Mouse (Mus musculus): Measurements from ENCODE around the gene Cdkn1c. TPM values are rescaled to one million over a fixed set of nuclear protein-coding genes. Genes with fewer than 3 reads are reported as not detected.
A peak's percentile ranks its signal among the peaks of the same experiment; 100 is the strongest.

The Cdkn1c gene
- 36.4 and 52.4 TPM in 2 replicates for polyA plus RNA-seq (2015; fragmentation: Nextera tagmentation; extraction: Ambion mirVana)

DNA sequence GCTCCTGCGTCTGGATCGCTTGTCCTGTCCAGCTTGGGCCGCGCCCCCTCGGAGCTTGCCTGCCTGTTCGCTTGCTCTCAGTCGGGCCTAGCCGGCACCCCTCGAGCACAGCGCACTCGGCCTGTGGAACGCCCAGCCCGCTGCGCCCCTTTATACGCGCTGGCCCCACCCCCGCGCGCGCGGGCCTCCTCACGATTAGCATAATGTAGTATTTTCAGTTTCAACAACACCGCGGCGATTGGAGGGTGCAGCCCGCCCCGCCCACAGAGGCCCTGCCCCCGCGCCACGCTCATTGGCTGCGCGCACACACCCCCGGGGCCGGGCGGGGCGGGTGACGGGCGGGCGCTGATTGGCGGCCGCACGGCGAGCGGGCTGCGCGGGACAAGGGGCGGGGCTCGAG is at the start of gene Cdkn1c:
Cdkn1c (minus strand) TSS at position 177 of the 400 bp plus-strand sequence.
- Histone ChIP-seq H3K27ac (ENCODE audit: low read depth) (no peak within 1 kb of the TSS; the same call in 1 of the 2 replicates), H3K27me3 (ENCODE audit: insufficient read depth, low read length) (peaks cover 22% of the 10 kb centered on the region), H3K9ac (replicated peaks) (peak within 1 kb of the TSS; percentile 57), H3K4me2 (ENCODE audit: low read depth, low read length) (peak within 1 kb of the TSS; percentile 72), H3K36me3 (replicated peaks; ENCODE audit: insufficient read depth, low read length) (no peaks in the 10 kb centered on the region), H3K9me3 (ENCODE audit: low read length) (peaks cover 20% of the 10 kb centered on the region), H3K4me1 (ENCODE audit: insufficient read depth) (peaks cover 26% of the 10 kb centered on the region), H3K4me3 (ENCODE audit: low read depth, low read length) (peak within 1 kb of the TSS; percentile 49)
- TF ChIP-seq CTCF (IDR thresholded peaks at IDR 0.05; ENCODE audit: low read depth): no peak
- TF ChIP-seq EP300 (IDR thresholded peaks at IDR 0.05; ENCODE audit: low read depth): no peak; the same call in 1 of the 2 replicates
- ATAC-seq (peak; percentile 89), DNase-seq (peak; percentile 91)
- WGBS (ENCODE audit: insufficient replicate concordance): 37% methylated on average over 44 of the region's 48 CpGs

DNA sequence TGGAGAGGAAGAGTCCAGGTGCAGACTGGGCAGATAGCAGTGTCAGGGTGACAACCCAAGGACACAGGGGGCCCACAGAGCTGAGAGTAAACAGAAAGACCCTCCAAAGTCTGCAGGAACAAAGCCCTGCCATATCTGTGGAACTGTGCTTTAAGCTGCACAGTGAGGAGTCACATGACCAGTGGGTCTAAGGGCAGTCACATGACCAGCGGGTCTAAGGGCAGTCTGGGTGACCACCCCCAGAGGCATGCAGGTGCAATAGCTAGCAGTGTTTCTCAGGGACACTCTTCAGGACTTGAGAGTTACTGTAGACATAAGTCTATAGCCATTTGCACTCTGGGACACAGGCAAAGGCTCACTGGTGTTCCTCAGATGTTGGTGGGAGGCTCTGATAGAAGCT is 48.7 kb upstream of the Cdkn1c start:
- H3K4me3 ChIP-seq (ENCODE audit: low read depth, low read length): no peak overlapping the region
- TF ChIP-seq CTCF (IDR thresholded peaks at IDR 0.05; ENCODE audit: low read depth) (no peak), EP300 (IDR thresholded peaks at IDR 0.05; ENCODE audit: low read depth) (no peak)
- H3K27ac ChIP-seq (ENCODE audit: low read depth): no peak overlapping the region
- 53% methylated on average over 1 of the region's 1 CpGs for WGBS (ENCODE audit: insufficient replicate concordance)
- H3K9ac ChIP-seq (replicated peaks): no peak overlapping the region
- H3K9me3 ChIP-seq (ENCODE audit: low read length): no peaks in the 10 kb centered on the region
- ATAC-seq (no peak), DNase-seq (no peak)
- H3K36me3 ChIP-seq (replicated peaks; ENCODE audit: insufficient read depth, low read length): peaks cover 14% of the 10 kb centered on the region
- no peak overlapping the region for H3K4me2 ChIP-seq (ENCODE audit: low read depth, low read length)
- no peaks in the 10 kb centered on the region for H3K4me1 ChIP-seq (ENCODE audit: insufficient read depth)
- no peaks in the 10 kb centered on the region for H3K27me3 ChIP-seq (ENCODE audit: insufficient read depth, low read length)

DNA sequence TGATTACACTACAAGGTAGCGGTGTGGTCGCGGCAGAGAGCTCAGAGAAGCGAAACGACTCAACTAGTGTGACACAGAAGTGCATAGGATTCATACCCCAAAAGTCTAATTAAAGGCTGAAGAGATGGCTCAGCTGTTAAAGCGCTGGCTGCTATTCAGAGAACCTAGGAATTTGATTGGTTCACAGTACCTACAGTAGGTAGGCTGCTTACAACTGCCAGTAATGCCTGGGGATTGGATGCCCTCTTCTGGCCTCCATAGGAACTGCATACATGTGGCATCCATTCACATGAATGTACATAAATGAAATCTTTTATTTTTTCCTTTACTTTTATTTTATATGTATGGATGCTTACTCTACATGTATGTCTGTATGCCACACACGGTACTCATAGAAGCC is 45.8 kb upstream of the Cdkn1c start:
- DNase-seq (peak; percentile 76), ATAC-seq (peak; percentile 58; the same call in 1 of the 2 replicates)
- peaks cover 24% of the 10 kb centered on the region for H3K27me3 ChIP-seq (ENCODE audit: insufficient read depth, low read length)
- peak; percentile 89 for TF ChIP-seq CTCF (IDR thresholded peaks at IDR 0.05; ENCODE audit: low read depth)
- TF ChIP-seq EP300 (IDR thresholded peaks at IDR 0.05; ENCODE audit: low read depth): no peak
- no peak overlapping the region for H3K4me2 ChIP-seq (ENCODE audit: low read depth, low read length)
- no peak overlapping the region for H3K9ac ChIP-seq (replicated peaks)
- H3K36me3 ChIP-seq (replicated peaks; ENCODE audit: insufficient read depth, low read length): no peaks in the 10 kb centered on the region
- peaks cover 5% of the 10 kb centered on the region; the same call in 1 of the 2 replicates for H3K4me1 ChIP-seq (ENCODE audit: insufficient read depth)
- H3K9me3 ChIP-seq (ENCODE audit: low read length): no peaks in the 10 kb centered on the region
- H3K27ac ChIP-seq (ENCODE audit: low read depth): no peak overlapping the region
- 30% methylated on average over 7 of the region's 7 CpGs for WGBS (ENCODE audit: insufficient replicate concordance)
- H3K4me3 ChIP-seq (ENCODE audit: low read depth, low read length): no peak overlapping the region

DNA sequence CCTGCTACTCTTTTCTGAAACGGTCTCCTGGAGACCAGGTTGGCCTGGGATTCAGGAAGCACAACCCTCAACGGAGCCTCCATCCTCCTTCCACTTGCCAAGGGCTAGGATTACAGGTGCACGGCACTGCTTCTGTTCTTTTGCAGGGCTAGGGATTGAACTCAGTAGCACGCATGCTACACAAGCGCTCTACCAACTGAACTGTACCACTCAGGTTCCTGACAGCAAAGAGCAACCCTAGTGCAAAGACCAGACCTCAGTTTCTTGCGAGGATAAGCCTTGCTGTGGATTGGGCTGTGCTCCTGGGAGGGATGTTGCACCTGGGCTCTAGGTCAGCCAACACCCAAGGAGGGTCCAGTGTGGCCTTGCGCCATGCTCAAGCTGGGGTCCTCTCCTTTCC is 45.4 kb upstream of the Cdkn1c start:
- TF ChIP-seq EP300 (IDR thresholded peaks at IDR 0.05; ENCODE audit: low read depth) (no peak), CTCF (IDR thresholded peaks at IDR 0.05; ENCODE audit: low read depth) (no peak)
- Histone ChIP-seq H3K27me3 (ENCODE audit: insufficient read depth, low read length) (peaks cover 28% of the 10 kb centered on the region), H3K27ac (ENCODE audit: low read depth) (no peak overlapping the region), H3K4me2 (ENCODE audit: low read depth, low read length) (no peak overlapping the region), H3K4me3 (ENCODE audit: low read depth, low read length) (no peak overlapping the region), H3K4me1 (ENCODE audit: insufficient read depth) (peaks cover 5% of the 10 kb centered on the region; the same call in 1 of the 2 replicates), H3K9me3 (ENCODE audit: low read length) (no peaks in the 10 kb centered on the region), H3K9ac (replicated peaks) (no peak overlapping the region), H3K36me3 (replicated peaks; ENCODE audit: insufficient read depth, low read length) (no peaks in the 10 kb centered on the region)
- 65% methylated on average over 7 of the region's 7 CpGs for WGBS (ENCODE audit: insufficient replicate concordance)
- no peak for DNase-seq
- ATAC-seq: no peak

DNA sequence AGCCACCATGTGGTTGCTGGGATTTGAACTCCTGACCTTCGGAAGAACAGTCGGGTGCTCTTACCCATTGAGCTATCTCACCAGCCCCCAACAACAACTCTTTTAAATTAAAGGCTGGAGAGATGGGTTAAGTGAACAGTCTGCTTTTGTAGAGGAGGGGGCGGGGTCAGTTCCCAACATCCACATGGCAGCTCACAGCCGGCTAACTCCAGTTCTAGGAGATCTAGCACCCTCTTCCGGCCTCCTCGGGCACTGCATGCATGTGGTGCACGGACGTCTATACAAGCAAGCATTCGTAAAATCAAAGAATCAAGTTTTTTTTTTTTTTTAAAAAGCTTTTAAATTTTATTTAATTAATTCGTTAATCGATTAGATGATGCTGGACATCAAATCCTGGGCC is 45.0 kb upstream of the Cdkn1c start:
- H3K36me3 ChIP-seq (replicated peaks; ENCODE audit: insufficient read depth, low read length): no peaks in the 10 kb centered on the region
- 31% methylated on average over 11 of the region's 11 CpGs for WGBS (ENCODE audit: insufficient replicate concordance)
- H3K4me1 ChIP-seq (ENCODE audit: insufficient read depth): peaks cover 5% of the 10 kb centered on the region; the same call in 1 of the 2 replicates
- H3K9ac ChIP-seq (replicated peaks): no peak overlapping the region
- H3K27ac ChIP-seq (ENCODE audit: low read depth): no peak overlapping the region
- H3K9me3 ChIP-seq (ENCODE audit: low read length): no peaks in the 10 kb centered on the region
- TF ChIP-seq EP300 (IDR thresholded peaks at IDR 0.05; ENCODE audit: low read depth) (no peak), CTCF (IDR thresholded peaks at IDR 0.05; ENCODE audit: low read depth) (peak; percentile 73)
- H3K4me2 ChIP-seq (ENCODE audit: low read depth, low read length): no peak overlapping the region
- peaks cover 32% of the 10 kb centered on the region for H3K27me3 ChIP-seq (ENCODE audit: insufficient read depth, low read length)
- DNase-seq (peak; percentile 85), ATAC-seq (0 out of 2 replicates have a peak, but pooled peaks have one; percentile 28)
- no peak overlapping the region for H3K4me3 ChIP-seq (ENCODE audit: low read depth, low read length)

DNA sequence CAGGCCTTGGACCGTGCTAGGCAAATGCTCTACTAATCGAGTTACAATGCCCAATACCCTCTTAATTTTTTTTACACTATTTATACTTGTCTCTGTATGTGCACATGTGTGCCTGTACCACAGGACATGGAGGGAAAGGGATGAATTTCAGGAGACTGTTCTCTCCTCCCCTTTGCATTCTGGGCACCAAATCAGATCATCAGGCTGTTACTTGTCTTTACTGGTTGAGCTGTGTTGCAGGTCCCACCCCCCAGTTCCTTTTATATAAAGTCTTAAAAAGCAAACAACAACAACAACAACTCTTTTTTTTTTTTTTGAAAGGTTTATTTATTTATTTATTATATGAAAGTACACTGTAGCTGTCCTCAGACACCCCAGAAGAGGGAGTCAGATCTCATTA is 44.6 kb upstream of the Cdkn1c start:
- H3K27me3 ChIP-seq (ENCODE audit: insufficient read depth, low read length): peaks cover 36% of the 10 kb centered on the region
- ATAC-seq (no peak), DNase-seq (no peak)
- no peaks in the 10 kb centered on the region for H3K9me3 ChIP-seq (ENCODE audit: low read length)
- H3K36me3 ChIP-seq (replicated peaks; ENCODE audit: insufficient read depth, low read length): no peaks in the 10 kb centered on the region
- H3K4me1 ChIP-seq (ENCODE audit: insufficient read depth): peaks cover 5% of the 10 kb centered on the region; the same call in 1 of the 2 replicates
- 76% methylated on average over 2 of the region's 2 CpGs for WGBS (ENCODE audit: insufficient replicate concordance)
- no peak overlapping the region for H3K9ac ChIP-seq (replicated peaks)
- H3K4me2 ChIP-seq (ENCODE audit: low read depth, low read length): no peak overlapping the region
- H3K4me3 ChIP-seq (ENCODE audit: low read depth, low read length): no peak overlapping the region
- TF ChIP-seq CTCF (IDR thresholded peaks at IDR 0.05; ENCODE audit: low read depth) (no peak), EP300 (IDR thresholded peaks at IDR 0.05; ENCODE audit: low read depth) (no peak)
- no peak overlapping the region for H3K27ac ChIP-seq (ENCODE audit: low read depth)
